Mouse (Mus musculus) hindbrain, postnatal 0 days (tissue): ENCODE measurements at regions not wholly inside any gene's neighbourhood (a gene's known extent, or its start where the extent isn't known, plus 50 kb on each side); places are given as distances from the start of the nearest gene placed in this dataset.

Experiments used
- ATAC-seq: fragments of 200-750 bp; cut with Nextera tagmentation; 2 replicates; pipeline ENCODE4 v1.8.0; 2017; ENCODE audit warnings: mild to moderate bottlenecking, moderate TSS enrichment, moderate library complexity
- DNase-seq: peaks from one replicate; pipeline ENCODE4 v3.0.0-alpha.2; 2015; ENCODE audit warnings: low spot score
- H3K27ac ChIP-seq: fragments of 300-500 bp; sonication (generic); 2 replicates; pipeline ENCODE4 v1.5.1; 2014; ENCODE audit warnings: mild to moderate bottlenecking
- H3K27me3 ChIP-seq: fragments of 300-500 bp; sonication (generic); 2 replicates; pipeline ENCODE4 v1.6.1; 2014; ENCODE audit warnings: low read length, mixed read lengths; ENCODE audit not compliant: insufficient read depth
- H3K36me3 ChIP-seq: fragments of 300-500 bp; sonication (generic); 2 replicates; pipeline ENCODE4 v1.6.1; 2014; ENCODE audit warnings: low read length, mixed read lengths; ENCODE audit not compliant: insufficient read depth
- H3K4me1 ChIP-seq: fragments of 300-500 bp; sonication (generic); 2 replicates; pipeline ENCODE4 v1.6.1; 2014; ENCODE audit warnings: antibody characterized with exemption, low read length, mixed read lengths; ENCODE audit not compliant: insufficient read depth
- H3K4me2 ChIP-seq: fragments of 300-500 bp; sonication (generic); 2 replicates; pipeline ENCODE4 v1.6.1; 2014; ENCODE audit warnings: low read depth, mild to moderate bottlenecking, low read length, moderate library complexity, mixed read lengths
- H3K4me3 ChIP-seq: fragments of 300-500 bp; sonication (generic); 2 replicates; pipeline ENCODE4 v1.5.1; 2014; ENCODE audit warnings: low read length
- H3K9ac ChIP-seq: fragments of 300-500 bp; sonication (generic); replicated peaks from 2 replicates; pipeline ENCODE4 v1.6.1; 2014; ENCODE audit warnings: mild to moderate bottlenecking, low read length, moderate library complexity, mixed read lengths
- H3K9me3 ChIP-seq: fragments of 300-500 bp; sonication (generic); 2 replicates; pipeline ENCODE4 v1.6.1; 2016; ENCODE audit warnings: low read length, mixed read lengths
- CTCF ChIP-seq: IDR thresholded peaks from 2 replicates; pipeline ENCODE4 v1.5.1; 2016; ENCODE audit warnings: antibody characterized with exemption, control low read depth, low read depth
- WGBS: fragments of 180-500 bp; shearing (Covaris S2); extraction: QIAGEN DNeasy Blood & Tissue Kit; methylation state at CpG from one replicate; pipeline ENCODE4 v1.1.7; 2014; 5-methylcytosine and 5-hydroxymethylcytosine counted together

DNA sequence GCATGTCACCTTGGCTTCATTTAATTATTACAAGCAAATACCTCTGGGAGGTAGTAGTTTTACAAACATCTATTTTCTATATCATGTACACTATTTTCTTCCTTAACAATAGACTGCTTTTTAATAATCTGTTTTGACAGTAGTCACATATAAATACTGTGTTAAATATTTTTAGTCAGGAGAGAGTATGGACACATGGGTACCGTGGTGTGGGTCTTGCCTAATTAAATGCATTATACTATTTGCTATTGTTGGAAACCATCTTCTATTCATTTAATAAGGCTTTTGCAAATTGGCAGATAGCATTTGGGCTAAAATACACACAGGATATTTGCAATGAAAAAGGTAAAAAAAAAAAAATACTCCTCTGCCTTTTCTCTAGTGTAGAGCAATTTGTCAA is 222.3 kb downstream of the Isl1 start:
- H3K4me3 ChIP-seq = no peak overlapping the region
- WGBS = 49% methylated on average over 1 of the region's 1 CpGs
- H3K9ac ChIP-seq = no peak overlapping the region
- H3K9me3 ChIP-seq = no peaks in the 10 kb centered on the region
- no peaks in the 10 kb centered on the region for H3K36me3 ChIP-seq
- no peaks in the 10 kb centered on the region for H3K4me1 ChIP-seq
- DNase-seq (no peak), ATAC-seq (peak; percentile 5; the same call in 1 of the 2 replicates)
- TF ChIP-seq CTCF = no peak
- no peak overlapping the region for H3K27ac ChIP-seq
- no peak overlapping the region for H3K4me2 ChIP-seq
- H3K27me3 ChIP-seq = no peaks in the 10 kb centered on the region

GRCm38 (mm10) chr13:116056976-116057647 is 252.4 kb downstream of the Isl1 start:
- no peak for DNase-seq
- no peak overlapping the region for H3K9ac ChIP-seq
- 60% methylated on average over 5 of the region's 5 CpGs for WGBS

DNA sequence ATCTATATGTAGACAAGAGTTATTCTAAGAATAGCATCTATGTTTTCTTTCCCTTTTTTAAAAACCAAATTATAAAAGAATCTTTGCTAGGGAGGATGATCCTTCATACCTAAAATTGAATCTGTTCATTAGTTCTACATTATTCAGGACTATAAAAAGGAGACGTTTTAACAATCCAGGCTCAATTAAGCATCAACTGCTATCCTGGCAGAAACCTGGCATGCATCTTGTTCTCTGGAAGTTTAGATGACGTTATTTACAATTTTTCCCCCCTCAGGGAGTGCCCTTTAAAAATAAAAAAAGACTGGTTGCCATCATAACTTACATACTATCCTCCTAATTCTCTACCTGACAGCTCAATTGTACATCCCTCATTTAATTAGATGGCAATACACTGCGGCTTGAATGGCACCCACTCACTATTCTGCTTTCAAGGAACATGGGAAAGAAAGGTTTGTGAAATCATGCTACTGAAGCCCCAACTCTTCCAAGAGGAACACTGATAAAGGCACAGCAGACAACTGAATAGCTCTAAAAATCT is 253.3 kb downstream of the Isl1 start:
- no peak for TF ChIP-seq CTCF
- no peak for ATAC-seq
- Histone ChIP-seq H3K36me3 (no peaks in the 10 kb centered on the region), H3K4me1 (no peaks in the 10 kb centered on the region), H3K4me2 (no peak overlapping the region), H3K27ac (no peak overlapping the region), H3K27me3 (no peaks in the 10 kb centered on the region), H3K4me3 (no peak overlapping the region), H3K9ac (no peak overlapping the region), H3K9me3 (no peaks in the 10 kb centered on the region)
- 46% methylated on average over 3 of the region's 3 CpGs for WGBS
- no peak for DNase-seq

More at GRCm38 (mm10) chr13:116056976-116057647, 252.4 kb downstream of the Isl1 start:
- Histone ChIP-seq H3K27ac (no peak overlapping the region), H3K4me3 (no peak overlapping the region), H3K36me3 (no peaks in the 10 kb centered on the region), H3K4me1 (no peaks in the 10 kb centered on the region), H3K27me3 (no peaks in the 10 kb centered on the region), H3K4me2 (no peak overlapping the region), H3K9me3 (no peaks in the 10 kb centered on the region)
- TF ChIP-seq CTCF = no peak
- ATAC-seq = no peak

DNA sequence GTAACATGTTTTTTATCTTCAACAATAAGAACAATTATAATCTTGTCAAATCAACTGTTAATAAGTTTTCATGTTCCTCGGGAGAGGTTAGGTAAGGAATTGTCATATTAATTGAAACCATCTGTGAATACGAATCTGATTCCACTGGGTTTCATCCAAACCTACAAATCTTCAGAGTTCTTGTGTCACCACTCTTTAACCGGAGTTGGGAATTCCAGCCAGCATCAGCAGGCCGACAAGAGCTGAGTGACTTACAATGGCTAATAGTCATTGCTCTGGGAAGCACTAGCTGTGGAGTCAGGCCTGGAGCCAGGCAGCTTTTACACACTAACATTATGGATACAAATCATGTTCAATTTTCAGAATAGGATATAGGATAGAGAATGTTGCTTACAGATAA is 273.3 kb downstream of the Isl1 start:
- H3K9ac ChIP-seq = no peak overlapping the region
- no peaks in the 10 kb centered on the region for H3K36me3 ChIP-seq
- H3K4me3 ChIP-seq = no peak overlapping the region
- H3K4me2 ChIP-seq = no peak overlapping the region
- ATAC-seq (no peak), DNase-seq (no peak)
- no peak for TF ChIP-seq CTCF
- H3K27ac ChIP-seq = no peak overlapping the region
- 48% methylated on average over 4 of the region's 4 CpGs for WGBS
- no peaks in the 10 kb centered on the region for H3K27me3 ChIP-seq
- no peaks in the 10 kb centered on the region for H3K4me1 ChIP-seq
- H3K9me3 ChIP-seq = no peaks in the 10 kb centered on the region

DNA sequence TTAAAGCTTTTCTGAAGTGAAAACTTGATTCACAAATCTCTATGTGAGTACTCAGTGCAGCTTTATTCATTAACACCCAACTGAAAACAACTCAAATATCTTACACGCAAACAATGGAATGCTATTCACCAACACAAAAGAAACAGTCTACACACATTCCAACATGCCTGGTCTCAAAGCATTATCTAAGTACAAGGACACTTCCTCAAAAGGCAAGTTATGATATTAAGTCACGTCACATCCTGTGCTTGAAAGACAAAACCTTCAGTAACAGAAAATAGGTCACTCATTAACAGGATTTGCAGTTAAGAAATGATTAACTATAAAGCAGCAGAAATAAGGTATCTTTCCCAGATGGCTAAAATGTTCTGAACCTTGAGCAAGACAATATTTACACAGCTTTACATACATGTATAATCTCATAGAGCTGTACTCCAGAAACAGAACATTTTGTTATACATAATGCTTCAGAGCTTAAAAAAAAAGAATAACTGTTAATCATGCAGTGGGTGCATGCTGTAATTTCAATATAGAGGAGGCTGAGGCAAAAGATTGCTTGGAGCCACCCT is 279.3 kb downstream of the Isl1 start:
- H3K4me3 ChIP-seq = no peak overlapping the region
- TF ChIP-seq CTCF = no peak
- H3K36me3 ChIP-seq = no peaks in the 10 kb centered on the region
- no peak overlapping the region for H3K27ac ChIP-seq
- H3K27me3 ChIP-seq = no peaks in the 10 kb centered on the region
- WGBS = 68% methylated on average over 2 of the region's 2 CpGs
- no peak overlapping the region for H3K4me2 ChIP-seq
- H3K9me3 ChIP-seq = no peaks in the 10 kb centered on the region
- DNase-seq (no peak), ATAC-seq (no peak)
- no peaks in the 10 kb centered on the region for H3K4me1 ChIP-seq
- no peak overlapping the region for H3K9ac ChIP-seq

GRCm38 (mm10) chr13:116028583-116028982 is 280.9 kb downstream of the Isl1 start:
- no peak overlapping the region for H3K4me3 ChIP-seq
- no peak overlapping the region for H3K4me2 ChIP-seq
- DNase-seq = no peak
- no peaks in the 10 kb centered on the region for H3K4me1 ChIP-seq
- H3K27me3 ChIP-seq = no peaks in the 10 kb centered on the region
- H3K9me3 ChIP-seq = no peaks in the 10 kb centered on the region
- ATAC-seq = no peak
- no peak for TF ChIP-seq CTCF
- no peak overlapping the region for H3K9ac ChIP-seq
- WGBS = 92% methylated on average over 2 of the region's 2 CpGs
- H3K27ac ChIP-seq = no peak overlapping the region
- H3K36me3 ChIP-seq = no peaks in the 10 kb centered on the region

GRCm38 (mm10) chr13:116027147-116027546 is 282.3 kb downstream of the Isl1 start:
- Histone ChIP-seq H3K9ac (no peak overlapping the region), H3K4me1 (no peaks in the 10 kb centered on the region), H3K27ac (no peak overlapping the region), H3K27me3 (no peaks in the 10 kb centered on the region), H3K9me3 (no peaks in the 10 kb centered on the region), H3K4me2 (no peak overlapping the region), H3K36me3 (no peaks in the 10 kb centered on the region), H3K4me3 (no peak overlapping the region)
- no peak for ATAC-seq
- DNase-seq = no peak
- no peak for TF ChIP-seq CTCF
- 87% methylated on average over 2 of the region's 2 CpGs for WGBS
